Mouse (Mus musculus) bone marrow, adult 2 months (tissue): ENCODE measurements around the gene Spata32. TPM values are rescaled to one million over a fixed set of nuclear protein-coding genes. Genes with fewer than 3 reads are reported as not detected.

ENCODE experiments used
- H3K27ac ChIP-seq: fragments of 200-500 bp; 2 replicates; pipeline ENCODE4 v1.5.1; 2012; ENCODE audit warnings: low read depth, mild to moderate bottlenecking, control low read depth, inconsistent platforms, low read length; ENCODE audit not compliant: control insufficient read depth, poor library complexity, insufficient read depth
- H3K4me1 ChIP-seq: fragments of 200-500 bp; 2 replicates; pipeline ENCODE4 v1.6.1; 2011; ENCODE audit warnings: low read length; ENCODE audit not compliant: control insufficient read depth, insufficient read depth
- H3K4me3 ChIP-seq: fragments of 200-500 bp; replicated peaks from 2 replicates; pipeline ENCODE3; 2011; ENCODE audit warnings: mild to moderate bottlenecking, low read depth, low read length, control low read depth; ENCODE audit not compliant: control insufficient read depth
- CTCF ChIP-seq: fragments of 200-500 bp; IDR thresholded peaks from 2 replicates; pipeline ENCODE4 v1.5.1; 2011; ENCODE audit warnings: low read length, control low read depth; ENCODE audit not compliant: control insufficient read depth, insufficient read depth
- POLR2A ChIP-seq: fragments of 200-500 bp; IDR thresholded peaks from 2 replicates; pipeline ENCODE4 v1.6.1; 2011; ENCODE audit warnings: low read depth, mild to moderate bottlenecking, control low read depth, low read length, borderline replicate concordance; ENCODE audit not compliant: control insufficient read depth
- WGBS: fragments of 180-500 bp; shearing (Covaris S2); methylation state at CpG from one replicate; pipeline ENCODE4 v1.1.7; 2018; 5-methylcytosine and 5-hydroxymethylcytosine counted together
- polyA plus RNA-seq: library from polyadenylated mRNA; stranded (reverse); fragments of >200 nt; gene quantifications from 2 replicates; pipeline ENCODE4 v1.2.4, GENCODE M21; 2011; ENCODE audit warnings: low replicate concordance; ENCODE audit not compliant: missing spikeins, insufficient read depth, insufficient read length

Spata32 gene
- polyA plus RNA-seq, 1 experiment: not detected

DNA sequence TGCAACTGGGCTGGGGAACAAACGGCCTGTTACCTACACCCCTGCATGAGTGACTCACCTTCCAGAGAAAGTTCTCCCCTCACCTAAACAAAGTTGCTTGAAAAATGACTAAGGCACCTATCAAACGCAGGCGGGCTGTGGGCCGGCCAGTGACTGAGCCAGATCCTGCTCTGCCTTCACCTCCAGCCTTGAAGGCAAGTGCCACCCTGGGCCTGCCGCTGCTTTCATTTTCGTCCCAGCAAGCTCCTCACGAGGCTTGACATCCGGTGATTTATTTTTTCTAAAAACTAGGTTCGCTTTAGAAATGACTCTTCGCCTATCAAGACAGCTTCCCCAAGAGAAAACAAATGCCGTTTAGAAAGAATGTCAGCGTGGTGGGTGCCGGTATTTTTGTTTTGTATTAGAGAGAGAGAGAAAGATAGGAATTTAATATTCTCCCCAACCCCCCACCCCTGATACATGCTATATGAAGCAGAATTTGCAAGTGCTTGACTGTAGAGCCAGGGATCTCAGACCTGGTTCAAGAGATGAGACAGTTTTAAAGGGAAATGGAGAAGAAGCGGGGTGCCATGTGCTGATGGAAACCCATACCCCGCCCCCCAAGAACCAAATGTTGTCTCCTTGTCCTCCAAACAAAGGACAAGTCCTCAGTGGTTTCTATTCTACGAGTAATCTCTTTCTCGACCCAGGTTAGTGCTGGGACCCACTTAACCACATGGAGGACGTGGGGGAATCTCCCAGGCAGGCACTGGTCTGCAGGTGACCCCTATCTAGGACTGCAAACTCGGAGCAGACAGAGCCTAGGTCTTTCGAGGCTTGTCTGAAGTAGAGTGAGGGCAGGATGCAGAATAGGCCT is 44.4 kb upstream of the Spata32 start:
- TF ChIP-seq CTCF (no peak), POLR2A (peak; percentile 47; the same call in 1 of the 2 replicates)
- 4% methylated on average over 20 of the region's 20 CpGs for whole genome bisulfite sequencing
- Histone ChIP-seq H3K4me1 (peaks cover 15% of the 10 kb centered on the region), H3K4me3 (peak overlapping the region; percentile 41), H3K27ac (peak overlapping the region; percentile 86)

DNA sequence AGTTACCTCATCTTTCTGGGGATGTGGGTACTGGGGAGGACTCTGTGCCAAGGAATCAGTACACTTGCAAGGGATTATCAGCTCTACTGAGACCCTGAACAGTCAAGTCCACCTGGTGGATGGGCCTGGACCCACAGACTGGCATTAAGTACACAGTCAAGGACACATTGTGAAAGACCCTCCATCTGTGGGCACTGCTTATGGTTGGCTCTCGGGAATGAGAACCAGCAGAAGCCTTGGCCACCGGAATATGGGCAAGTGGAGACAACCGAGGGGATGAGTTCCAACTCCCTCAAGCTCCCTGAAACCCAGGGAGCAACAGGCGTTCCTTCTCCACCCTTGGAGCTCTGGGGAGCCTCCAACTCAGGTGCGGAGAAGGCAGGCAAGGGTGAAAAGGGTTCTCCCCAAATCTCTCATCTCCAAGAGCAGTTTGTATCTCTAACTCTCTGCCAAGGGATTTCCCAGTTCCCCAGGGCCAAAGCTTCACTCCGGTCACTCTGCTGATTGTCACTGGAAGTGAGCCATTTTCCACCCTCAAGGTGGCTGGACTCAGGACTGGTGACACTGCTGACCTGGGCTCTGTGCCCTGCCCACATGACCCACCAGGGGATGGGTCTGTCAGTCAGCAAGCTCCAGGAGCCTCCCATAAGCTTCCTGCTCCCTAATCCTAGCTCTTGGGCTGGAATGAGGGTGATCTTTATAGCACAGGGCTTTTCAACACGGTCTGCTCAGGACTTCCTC is 43.6 kb upstream of the Spata32 start:
- H3K4me3 ChIP-seq: peak overlapping the region; percentile 41
- peak overlapping the region; percentile 86 for H3K27ac ChIP-seq
- WGBS: 65% methylated on average over 7 of the region's 7 CpGs
- TF ChIP-seq CTCF: no peak
- TF ChIP-seq POLR2A: no peak
- H3K4me1 ChIP-seq: peaks cover 18% of the 10 kb centered on the region

DNA sequence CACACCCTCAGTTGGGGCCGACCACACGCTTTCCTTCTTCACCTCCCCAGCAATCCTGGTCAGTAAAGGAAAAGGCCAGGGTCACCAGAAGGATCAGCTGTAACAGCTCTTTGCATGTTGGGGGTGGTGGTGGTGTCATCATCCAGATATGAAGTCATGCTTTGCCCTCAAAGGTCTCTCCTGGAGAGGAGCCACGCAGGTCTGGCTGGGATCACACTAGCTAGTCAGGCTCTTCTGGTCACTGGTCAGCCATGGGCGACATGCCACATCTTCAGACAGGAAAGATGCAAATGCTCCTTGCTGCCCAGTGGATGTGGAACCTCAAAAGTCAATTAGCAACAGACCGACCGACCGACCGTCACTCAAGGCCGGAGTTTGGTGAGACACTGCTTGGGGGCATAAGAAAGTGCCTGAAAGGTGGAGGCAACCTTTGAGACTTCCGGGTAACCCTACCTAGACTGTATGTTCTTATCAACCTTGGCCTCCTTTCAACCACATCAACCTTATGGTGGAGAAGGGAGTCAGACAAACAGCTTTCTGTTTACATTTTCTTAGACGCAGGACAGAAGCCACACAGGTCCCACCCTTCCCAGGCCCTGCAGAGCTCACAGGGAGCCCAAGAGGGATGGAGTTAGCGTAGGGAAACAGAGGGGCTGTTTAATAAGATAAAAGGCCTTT is 42.4 kb upstream of the Spata32 start:
- Histone ChIP-seq H3K4me1 (peaks cover 21% of the 10 kb centered on the region), H3K27ac (no peak overlapping the region), H3K4me3 (no peak overlapping the region)
- WGBS: 79% methylated on average over 12 of the region's 12 CpGs
- TF ChIP-seq CTCF (no peak), POLR2A (no peak)

DNA sequence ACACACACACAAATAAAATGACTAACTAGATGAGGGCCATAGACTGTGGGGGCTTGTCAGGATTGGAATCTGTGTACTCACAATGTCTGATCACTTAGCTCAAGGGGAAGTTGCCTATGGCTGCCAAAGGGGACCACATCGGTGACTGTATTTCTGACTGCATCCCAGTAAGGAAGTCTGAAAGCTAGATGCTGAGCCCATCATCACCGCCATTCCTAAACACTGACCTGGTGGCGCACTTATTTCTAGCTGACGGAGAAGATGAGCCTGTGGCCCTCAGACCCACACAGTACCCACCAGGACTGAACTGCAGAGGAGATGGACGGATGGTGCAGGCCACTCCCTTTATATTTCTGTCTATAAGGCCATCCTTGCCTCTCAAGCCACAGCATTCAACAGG is 41.8 kb upstream of the Spata32 start:
- TF ChIP-seq POLR2A (no peak), CTCF (no peak)
- WGBS: 65% methylated on average over 5 of the region's 5 CpGs
- H3K4me1 ChIP-seq: peaks cover 21% of the 10 kb centered on the region
- no peak overlapping the region for H3K4me3 ChIP-seq
- H3K27ac ChIP-seq: no peak overlapping the region

DNA sequence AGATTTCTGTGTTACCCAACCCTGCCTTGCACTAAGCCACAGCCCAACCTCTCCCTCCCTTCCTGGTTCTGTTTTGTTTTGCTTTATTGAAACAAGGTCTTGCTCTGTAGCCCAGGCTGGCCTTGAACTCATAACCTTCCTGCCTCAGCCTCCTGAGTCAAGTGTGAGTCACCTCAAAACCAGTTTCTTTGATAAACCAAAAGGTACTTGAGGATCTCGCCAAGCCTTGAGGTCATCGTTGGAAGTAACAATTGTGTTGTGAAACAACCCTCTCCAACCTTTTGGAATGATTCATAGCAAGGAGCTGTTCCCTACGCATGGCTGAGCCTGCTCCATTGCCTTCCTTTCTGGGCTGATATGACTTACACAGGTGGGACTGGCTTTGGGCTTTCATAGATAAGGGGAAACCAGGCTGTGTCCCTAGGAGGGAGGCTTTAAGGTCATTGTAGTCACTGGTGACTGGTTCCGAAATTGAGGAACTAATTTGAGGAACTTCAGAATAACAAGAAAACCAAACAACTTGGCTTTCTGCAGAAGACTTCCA is 39.8 kb upstream of the Spata32 start:
- no peak for TF ChIP-seq POLR2A
- peaks cover 23% of the 10 kb centered on the region for H3K4me1 ChIP-seq
- H3K27ac ChIP-seq: peak overlapping the region; percentile 82
- WGBS: 11% methylated on average over 4 of the region's 4 CpGs
- H3K4me3 ChIP-seq: no peak overlapping the region

DNA sequence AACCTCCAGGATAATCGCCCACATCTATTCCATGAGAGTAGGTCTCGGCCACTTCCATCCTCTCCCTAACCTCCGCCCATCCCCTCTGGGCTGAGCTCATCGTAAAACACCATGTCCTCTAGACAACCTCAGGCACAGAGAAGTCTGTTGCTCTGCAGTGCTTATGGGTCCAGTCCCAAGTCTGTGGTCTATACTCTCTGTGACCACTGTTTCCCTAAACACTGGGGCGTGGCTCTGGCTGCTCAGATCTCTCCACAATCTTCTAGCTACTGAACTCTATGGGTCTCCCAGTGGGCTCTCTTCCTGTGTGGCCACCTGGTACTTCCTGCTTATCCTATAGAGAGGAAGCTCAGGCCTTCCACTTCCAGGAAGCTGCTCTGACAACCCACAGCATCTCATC is 35.4 kb upstream of the Spata32 start:
- Histone ChIP-seq H3K4me3 (no peak overlapping the region), H3K4me1 (peaks cover 19% of the 10 kb centered on the region), H3K27ac (no peak overlapping the region)
- WGBS: 35% methylated on average over 5 of the region's 5 CpGs
- TF ChIP-seq CTCF (no peak), POLR2A (no peak)

DNA sequence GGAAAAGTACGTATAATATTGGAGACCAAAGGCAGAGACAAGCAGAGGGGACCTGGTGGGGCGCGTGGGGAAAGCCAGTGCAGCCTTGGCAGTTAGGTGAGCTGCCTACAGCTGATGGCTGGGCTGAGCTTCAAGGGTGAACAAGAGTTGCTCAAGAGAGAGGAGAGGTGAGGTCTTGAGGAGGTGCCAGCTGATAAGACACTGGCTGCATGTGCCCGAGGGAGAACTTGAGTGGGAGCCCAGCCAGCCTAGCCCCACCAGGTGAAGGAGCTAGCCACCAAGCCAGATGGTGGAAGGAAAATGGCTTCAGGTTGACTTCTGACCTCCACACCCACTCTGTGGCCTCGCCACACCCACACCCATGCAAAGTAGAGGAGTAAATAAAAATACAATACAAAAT is 34.1 kb upstream of the Spata32 start:
- no peak overlapping the region for H3K4me3 ChIP-seq
- no peak overlapping the region for H3K27ac ChIP-seq
- 70% methylated on average over 5 of the region's 5 CpGs for WGBS
- peaks cover 20% of the 10 kb centered on the region for H3K4me1 ChIP-seq
- TF ChIP-seq POLR2A: no peak
- TF ChIP-seq CTCF: no peak

DNA sequence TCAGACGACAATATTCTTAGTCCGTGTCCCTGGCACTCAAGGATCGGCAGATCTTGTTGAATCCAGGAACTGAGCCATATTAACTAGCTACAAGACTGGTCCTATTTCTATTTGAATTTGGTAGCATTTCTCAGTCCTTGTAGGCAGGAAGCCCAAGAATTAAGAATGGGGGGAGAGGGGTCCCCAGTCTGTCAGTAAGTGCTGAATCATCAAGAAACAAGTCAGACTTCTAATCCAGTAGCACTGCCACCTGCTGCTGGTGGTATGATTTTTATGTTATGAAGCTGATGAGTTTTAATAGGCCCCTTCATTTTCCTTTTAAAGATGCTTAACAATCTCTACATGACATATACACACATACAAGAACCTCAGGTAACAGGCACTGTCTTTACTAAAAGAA is 32.1 kb upstream of the Spata32 start:
- TF ChIP-seq CTCF (no peak), POLR2A (no peak)
- H3K4me1 ChIP-seq: peaks cover 20% of the 10 kb centered on the region
- WGBS: 75% methylated on average over 3 of the region's 3 CpGs
- no peak overlapping the region for H3K4me3 ChIP-seq
- no peak overlapping the region for H3K27ac ChIP-seq
